Mouse (Mus musculus): Measurements from ENCODE around the gene Nup210. TPM values are rescaled to one million over a fixed set of nuclear protein-coding genes. Genes with fewer than 3 reads are reported as not detected.

Gene Nup210
- polyA plus RNA-seq, 1 experiment from 2014 or later: 15.0 TPM

GRCm38 (mm10) chr6:91061296-91061695, 55.3 kb downstream of the Nup210 start:
- Histone ChIP-seq H3K27ac (ENCODE audit: low read depth, low read length) (no peak overlapping the region), H3K4me1 (ENCODE audit: control insufficient read depth, insufficient read depth, low read depth, low read length) (no peaks in the 10 kb centered on the region), H3K9ac (ENCODE audit: low read depth, low read length) (no peak overlapping the region), H3K27me3 (replicated peaks; ENCODE audit: control insufficient read depth, insufficient read depth, low read length) (no peaks in the 10 kb centered on the region), H3K36me3 (ENCODE audit: control insufficient read depth, insufficient read depth, low read length) (peaks cover 12% of the 10 kb centered on the region), H3K4me3 (ENCODE audit: low read length) (no peak overlapping the region), H3K4me2 (ENCODE audit: low read length) (no peak overlapping the region), H3K9me3 (ENCODE audit: control insufficient read depth, low read length) (no peaks in the 10 kb centered on the region)
- no peak for ATAC-seq
- 95% methylated on average over 2 of the region's 2 CpGs for WGBS

- Histone ChIP-seq H3K4me2 (ENCODE audit: low read length) (no peak overlapping the region), H3K36me3 (ENCODE audit: control insufficient read depth, insufficient read depth, low read length) (peaks cover 12% of the 10 kb centered on the region), H3K4me3 (ENCODE audit: low read length) (no peak overlapping the region), H3K9ac (ENCODE audit: low read depth, low read length) (no peak overlapping the region), H3K9me3 (ENCODE audit: control insufficient read depth, low read length) (no peaks in the 10 kb centered on the region), H3K27ac (ENCODE audit: low read depth, low read length) (no peak overlapping the region), H3K4me1 (ENCODE audit: control insufficient read depth, insufficient read depth, low read depth, low read length) (no peaks in the 10 kb centered on the region), H3K27me3 (replicated peaks; ENCODE audit: control insufficient read depth, insufficient read depth, low read length) (no peaks in the 10 kb centered on the region)
- WGBS: 41% methylated on average over 2 of the region's 2 CpGs
- ATAC-seq: peak; percentile 42; the same call in 1 of the 2 replicates
Measured at GRCm38 (mm10) chr6:91059711-91060110, 56.9 kb downstream of the Nup210 start.

DNA sequence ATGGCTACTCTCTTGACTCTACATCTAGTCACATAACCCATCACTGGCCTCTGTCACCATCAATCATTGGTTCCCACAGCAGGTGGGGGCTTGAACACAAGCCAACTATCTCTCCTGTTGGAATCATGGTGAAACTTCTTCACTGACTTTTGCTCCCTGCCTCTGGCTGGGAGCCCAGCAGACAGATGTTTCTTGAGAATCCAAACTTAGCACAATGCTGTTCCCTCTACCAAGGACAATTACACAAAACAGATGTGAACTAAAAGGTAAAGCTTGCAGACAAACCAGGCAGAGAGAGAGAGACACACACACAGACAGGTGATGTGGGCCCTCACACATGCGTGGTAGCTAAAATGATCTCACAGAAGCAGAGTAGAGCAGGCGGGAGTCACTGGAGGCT, 58.6 kb downstream of the Nup210 start:
- H3K4me1 ChIP-seq (ENCODE audit: control insufficient read depth, insufficient read depth, low read depth, low read length): no peaks in the 10 kb centered on the region
- H3K4me3 ChIP-seq (ENCODE audit: low read length): no peak overlapping the region
- WGBS: 82% methylated on average over 2 of the region's 2 CpGs
- H3K9ac ChIP-seq (ENCODE audit: low read depth, low read length): no peak overlapping the region
- no peaks in the 10 kb centered on the region for H3K27me3 ChIP-seq (replicated peaks; ENCODE audit: control insufficient read depth, insufficient read depth, low read length)
- H3K4me2 ChIP-seq (ENCODE audit: low read length): no peak overlapping the region
- peaks cover 12% of the 10 kb centered on the region for H3K36me3 ChIP-seq (ENCODE audit: control insufficient read depth, insufficient read depth, low read length)
- H3K9me3 ChIP-seq (ENCODE audit: control insufficient read depth, low read length): no peaks in the 10 kb centered on the region
- H3K27ac ChIP-seq (ENCODE audit: low read depth, low read length): no peak overlapping the region
- no peak for ATAC-seq

- no peak for ATAC-seq
- H3K36me3 ChIP-seq (ENCODE audit: control insufficient read depth, insufficient read depth, low read length): peaks cover 12% of the 10 kb centered on the region
- no peaks in the 10 kb centered on the region for H3K4me1 ChIP-seq (ENCODE audit: control insufficient read depth, insufficient read depth, low read depth, low read length)
- no peak overlapping the region for H3K4me2 ChIP-seq (ENCODE audit: low read length)
- no peak overlapping the region for H3K4me3 ChIP-seq (ENCODE audit: low read length)
- no peak overlapping the region for H3K27ac ChIP-seq (ENCODE audit: low read depth, low read length)
- H3K9ac ChIP-seq (ENCODE audit: low read depth, low read length): no peak overlapping the region
- no peaks in the 10 kb centered on the region for H3K9me3 ChIP-seq (ENCODE audit: control insufficient read depth, low read length)
- H3K27me3 ChIP-seq (replicated peaks; ENCODE audit: control insufficient read depth, insufficient read depth, low read length): no peaks in the 10 kb centered on the region
Measured at GRCm38 (mm10) chr6:91056348-91056747, 60.3 kb downstream of the Nup210 start.

DNA sequence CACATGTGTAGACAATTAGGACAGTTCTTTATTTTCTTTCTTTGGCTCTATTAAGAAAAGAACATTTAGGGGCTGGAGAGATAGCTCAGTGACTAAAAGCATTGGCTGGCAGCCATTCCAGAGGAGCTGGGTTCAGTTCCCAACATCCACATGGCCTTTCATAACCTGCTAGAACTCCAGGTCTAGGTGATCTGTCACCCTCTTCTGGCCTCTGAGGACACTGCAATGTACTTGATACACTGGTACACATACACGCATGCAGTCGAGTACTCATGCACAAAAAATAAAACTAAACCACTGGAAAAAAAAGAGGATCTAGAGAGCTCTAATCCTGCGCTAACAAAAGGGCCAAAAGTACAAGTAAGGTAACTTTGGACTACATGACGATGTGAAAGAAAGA, 64.1 kb downstream of the Nup210 start:
- H3K27ac ChIP-seq (ENCODE audit: low read depth, low read length): no peak overlapping the region
- WGBS: 93% methylated on average over 4 of the region's 4 CpGs

DNA sequence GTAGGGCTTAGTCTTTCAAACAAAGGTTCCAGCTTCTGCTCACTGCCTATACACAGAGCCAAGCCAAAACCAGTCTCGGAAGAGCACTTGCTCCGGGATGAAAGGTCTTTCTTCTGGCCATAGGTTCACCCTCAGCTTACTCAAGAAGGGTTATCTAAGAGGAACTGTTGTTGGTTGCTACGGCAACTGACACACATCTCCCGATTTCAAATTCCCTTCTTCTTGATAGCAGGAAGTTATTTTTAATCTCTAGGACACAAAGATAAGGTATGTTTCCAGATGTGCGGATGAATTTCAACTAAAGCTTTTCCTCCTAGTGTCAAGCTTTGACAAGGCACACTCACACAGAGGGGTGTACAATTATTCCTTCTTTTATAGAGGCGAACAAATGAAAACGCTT, 68.6 kb downstream of the Nup210 start:
- Histone ChIP-seq H3K9ac (ENCODE audit: low read depth, low read length) (no peak overlapping the region), H3K4me2 (ENCODE audit: low read length) (no peak overlapping the region), H3K9me3 (ENCODE audit: control insufficient read depth, low read length) (no peaks in the 10 kb centered on the region), H3K27me3 (replicated peaks; ENCODE audit: control insufficient read depth, insufficient read depth, low read length) (no peaks in the 10 kb centered on the region), H3K36me3 (ENCODE audit: control insufficient read depth, insufficient read depth, low read length) (peaks cover 13% of the 10 kb centered on the region), H3K27ac (ENCODE audit: low read depth, low read length) (no peak overlapping the region), H3K4me1 (ENCODE audit: control insufficient read depth, insufficient read depth, low read depth, low read length) (no peaks in the 10 kb centered on the region; the same call in none of the 2 replicates), H3K4me3 (ENCODE audit: low read length) (no peak overlapping the region)
- 84% methylated on average over 7 of the region's 7 CpGs for WGBS
- ATAC-seq: no peak

More for the DNA sequence above, 64.1 kb downstream of the Nup210 start:
- Histone ChIP-seq H3K4me1 (ENCODE audit: control insufficient read depth, insufficient read depth, low read depth, low read length) (no peaks in the 10 kb centered on the region), H3K9ac (ENCODE audit: low read depth, low read length) (no peak overlapping the region), H3K36me3 (ENCODE audit: control insufficient read depth, insufficient read depth, low read length) (peaks cover 13% of the 10 kb centered on the region), H3K9me3 (ENCODE audit: control insufficient read depth, low read length) (no peaks in the 10 kb centered on the region), H3K27me3 (replicated peaks; ENCODE audit: control insufficient read depth, insufficient read depth, low read length) (no peaks in the 10 kb centered on the region), H3K4me2 (ENCODE audit: low read length) (no peak overlapping the region), H3K4me3 (ENCODE audit: low read length) (no peak overlapping the region)
- no peak for ATAC-seq

- no peak overlapping the region for H3K4me2 ChIP-seq (ENCODE audit: low read length)
- H3K9me3 ChIP-seq (ENCODE audit: control insufficient read depth, low read length): no peaks in the 10 kb centered on the region
- H3K9ac ChIP-seq (ENCODE audit: low read depth, low read length): no peak overlapping the region; the same call in 1 of the 2 replicates
- H3K27ac ChIP-seq (ENCODE audit: low read depth, low read length): 0 out of 2 replicates have a peak overlapping the region, but pooled peaks have one; percentile 3
- no peak overlapping the region for H3K4me3 ChIP-seq (ENCODE audit: low read length)
- H3K27me3 ChIP-seq (replicated peaks; ENCODE audit: control insufficient read depth, insufficient read depth, low read length): no peaks in the 10 kb centered on the region
- no peak for ATAC-seq
- WGBS: 42% methylated on average over 5 of the region's 5 CpGs
- peaks cover 8% of the 10 kb centered on the region for H3K36me3 ChIP-seq (ENCODE audit: control insufficient read depth, insufficient read depth, low read length)
- H3K4me1 ChIP-seq (ENCODE audit: control insufficient read depth, insufficient read depth, low read depth, low read length): no peaks in the 10 kb centered on the region; the same call in none of the 2 replicates
Measured at GRCm38 (mm10) chr6:91047434-91047833, 69.2 kb downstream of the Nup210 start.

DNA sequence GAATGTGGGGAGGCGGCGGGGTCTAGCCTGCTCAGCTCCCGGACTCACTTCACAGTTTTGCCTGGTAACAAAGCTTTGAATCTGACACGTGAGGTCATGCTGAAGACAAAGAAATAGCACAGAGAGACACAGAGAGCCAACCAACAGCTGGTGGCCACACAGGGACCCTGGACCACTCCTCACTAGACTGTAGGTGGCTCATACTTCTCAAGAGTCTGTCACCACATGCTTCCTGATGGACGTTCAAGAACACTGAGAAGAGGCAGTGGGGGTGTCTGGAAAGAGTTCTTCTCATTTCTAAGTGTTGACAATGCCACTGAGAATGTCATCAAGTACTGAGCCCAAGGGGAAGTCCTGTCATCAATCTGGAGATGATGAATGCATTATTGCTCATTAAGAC, 70.4 kb downstream of the Nup210 start:
- Histone ChIP-seq H3K27ac (ENCODE audit: low read depth, low read length) (no peak overlapping the region), H3K27me3 (replicated peaks; ENCODE audit: control insufficient read depth, insufficient read depth, low read length) (no peaks in the 10 kb centered on the region), H3K4me1 (ENCODE audit: control insufficient read depth, insufficient read depth, low read depth, low read length) (no peaks in the 10 kb centered on the region; the same call in none of the 2 replicates), H3K36me3 (ENCODE audit: control insufficient read depth, insufficient read depth, low read length) (peaks cover 6% of the 10 kb centered on the region; the same call in 1 of the 2 replicates), H3K4me2 (ENCODE audit: low read length) (no peak overlapping the region), H3K9ac (ENCODE audit: low read depth, low read length) (no peak overlapping the region), H3K9me3 (ENCODE audit: control insufficient read depth, low read length) (no peaks in the 10 kb centered on the region), H3K4me3 (ENCODE audit: low read length) (no peak overlapping the region)
- ATAC-seq: 0 out of 2 replicates have a peak, but pooled peaks have one; percentile 38
- WGBS: 66% methylated on average over 5 of the region's 5 CpGs

GRCm38 (mm10) chr6:91044628-91045331, 71.8 kb downstream of the Nup210 start:
- no peak overlapping the region for H3K27ac ChIP-seq (ENCODE audit: low read depth, low read length)
- no peak overlapping the region for H3K4me3 ChIP-seq (ENCODE audit: low read length)
- ATAC-seq: no peak
- H3K9ac ChIP-seq (ENCODE audit: low read depth, low read length): no peak overlapping the region
- H3K4me1 ChIP-seq (ENCODE audit: control insufficient read depth, insufficient read depth, low read depth, low read length): no peaks in the 10 kb centered on the region; the same call in none of the 2 replicates
- H3K36me3 ChIP-seq (ENCODE audit: control insufficient read depth, insufficient read depth, low read length): peaks cover 3% of the 10 kb centered on the region; the same call in 1 of the 2 replicates
- no peak overlapping the region for H3K4me2 ChIP-seq (ENCODE audit: low read length)
- no peaks in the 10 kb centered on the region for H3K27me3 ChIP-seq (replicated peaks; ENCODE audit: control insufficient read depth, insufficient read depth, low read length)
- WGBS: 49% methylated on average over 6 of the region's 6 CpGs
- H3K9me3 ChIP-seq (ENCODE audit: control insufficient read depth, low read length): no peaks in the 10 kb centered on the region
